Mouse (Mus musculus) cortical plate, adult 2 months (tissue): ENCODE data around the gene Lin7c.

Experiments
- CTCF ChIP-seq: fragments of 200-500 bp; IDR thresholded peaks from 2 replicates; pipeline ENCODE4 v1.5.1; 2011; ENCODE audit warnings: mild to moderate bottlenecking, control low read depth, low read length; ENCODE audit not compliant: insufficient read depth; ENCODE audit errors: extremely low read depth
- POLR2A ChIP-seq: fragments of 200-500 bp; IDR thresholded peaks from 2 replicates; pipeline ENCODE4 v1.6.1; 2011; ENCODE audit warnings: mild to moderate bottlenecking, low read length, control low read depth; ENCODE audit not compliant: insufficient read depth; ENCODE audit errors: extremely low read depth

DNA sequence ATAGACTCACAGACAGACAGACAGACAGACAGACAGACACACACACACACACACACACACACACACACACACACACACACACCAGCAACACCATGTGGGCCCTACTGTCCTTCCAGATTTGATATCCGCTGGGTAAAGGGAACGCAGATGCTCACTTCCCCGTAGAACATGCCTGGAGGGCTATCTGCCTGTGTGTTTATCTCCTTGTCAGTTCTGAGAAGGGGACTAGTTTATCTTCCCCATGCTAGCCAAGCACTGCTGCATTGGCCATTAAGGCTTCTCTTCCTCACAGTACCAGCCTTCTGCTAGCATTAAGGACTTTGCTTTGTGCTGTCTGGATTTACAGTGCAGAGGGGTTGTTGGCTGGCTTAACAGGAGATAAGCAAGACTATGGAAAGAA is 38.6 kb downstream of the Lin7c start:
- no peak for TF ChIP-seq CTCF
- TF ChIP-seq POLR2A = no peak
